Mouse (Mus musculus) lung, embryonic 14.5 days (tissue): ENCODE measurements around the gene Abhd14a. TPM values are rescaled to one million over a fixed set of nuclear protein-coding genes. Genes with fewer than 3 reads are reported as not detected.

Source experiments
- ATAC-seq: fragments of 200-750 bp; cut with Nextera tagmentation; 2 replicates; pipeline ENCODE4 v1.8.0; 2017; ENCODE audit warnings: mild to moderate bottlenecking, moderate TSS enrichment, moderate library complexity; ENCODE audit not compliant: insufficient read depth
- DNase-seq: peaks from one replicate; pipeline ENCODE4 v3.0.0-alpha.2; 2015
- H3K27ac ChIP-seq: fragments of 300-500 bp; sonication (generic); 2 replicates; pipeline ENCODE4 v1.5.1; 2014; ENCODE audit warnings: low read depth, mild to moderate bottlenecking, moderate library complexity
- H3K27me3 ChIP-seq: fragments of 300-500 bp; sonication (generic); 2 replicates; pipeline ENCODE4 v1.6.1; 2014; ENCODE audit warnings: low read length, control low read depth; ENCODE audit not compliant: insufficient read depth
- H3K36me3 ChIP-seq: fragments of 300-500 bp; sonication (generic); 2 replicates; pipeline ENCODE4 v1.6.1; 2014; ENCODE audit warnings: control low read depth; ENCODE audit not compliant: insufficient read depth
- H3K4me1 ChIP-seq: fragments of 300-500 bp; sonication (generic); 2 replicates; pipeline ENCODE4 v1.6.1; 2014; ENCODE audit warnings: antibody characterized with exemption, control low read depth; ENCODE audit not compliant: insufficient read depth
- H3K4me2 ChIP-seq: fragments of 300-500 bp; sonication (generic); 2 replicates; pipeline ENCODE4 v1.6.1; 2014; ENCODE audit warnings: mild to moderate bottlenecking
- H3K4me3 ChIP-seq: fragments of 300-500 bp; sonication (generic); 2 replicates; pipeline ENCODE4 v1.5.1; 2014; ENCODE audit warnings: low read depth, low read length
- H3K9ac ChIP-seq: fragments of 300-500 bp; sonication (generic); 2 replicates; pipeline ENCODE4 v1.6.1; 2014
- H3K9me3 ChIP-seq: fragments of 300-500 bp; sonication (generic); 2 replicates; pipeline ENCODE4 v1.6.1; 2016; ENCODE audit warnings: low read depth, low read length, control low read depth
- CTCF ChIP-seq: IDR thresholded peaks from 2 replicates; pipeline ENCODE4 v1.5.1; 2016; ENCODE audit warnings: antibody characterized with exemption, low read depth
- WGBS: fragments of 180-500 bp; shearing (Covaris S2); extraction: QIAGEN DNeasy Blood & Tissue Kit; methylation state at CpG from one replicate; pipeline ENCODE4 v1.1.7; 2014; 5-methylcytosine and 5-hydroxymethylcytosine counted together
- polyA plus RNA-seq: library from polyadenylated mRNA; unstranded; fragments of >200 nt; fragmentation: Nextera tagmentation; extraction: Ambion mirVana; gene quantifications from 2 replicates; pipeline ENCODE4 v1.2.1, GENCODE M21; 2014

Abhd14a gene
- polyA plus RNA-seq, 1 experiment from 2014 or later: 48.4 TPM

- H3K27me3 ChIP-seq: no peaks in the 10 kb centered on the region
- no peaks in the 10 kb centered on the region for H3K9me3 ChIP-seq
- ATAC-seq: no peak
- TF ChIP-seq CTCF: no peak
- DNase-seq: no peak
- peaks cover 4% of the 10 kb centered on the region; the same call in 1 of the 2 replicates for H3K4me1 ChIP-seq
- WGBS: 66% methylated on average over 6 of the region's 6 CpGs
- H3K27ac ChIP-seq: no peak overlapping the region
- no peak overlapping the region; the same call in 1 of the 2 replicates for H3K4me2 ChIP-seq
- H3K36me3 ChIP-seq: no peaks in the 10 kb centered on the region
- no peak overlapping the region for H3K4me3 ChIP-seq
- no peak overlapping the region for H3K9ac ChIP-seq
Observed at GRCm38 (mm10) chr9:106411729-106412128, 35.7 kb downstream of the Abhd14a start.

GRCm38 (mm10) chr9:106411091-106411594, 36.3 kb downstream of the Abhd14a start:
- Histone ChIP-seq H3K9ac (no peak overlapping the region), H3K9me3 (no peaks in the 10 kb centered on the region), H3K27me3 (no peaks in the 10 kb centered on the region), H3K4me2 (no peak overlapping the region; the same call in 1 of the 2 replicates), H3K4me1 (peaks cover 10% of the 10 kb centered on the region), H3K4me3 (no peak overlapping the region), H3K36me3 (no peaks in the 10 kb centered on the region), H3K27ac (no peak overlapping the region)
- 54% methylated on average over 9 of the region's 9 CpGs for WGBS
- TF ChIP-seq CTCF: no peak
- ATAC-seq: no peak; the same call in 1 of the 2 replicates
- no peak for DNase-seq

- H3K4me1 ChIP-seq: peaks cover 14% of the 10 kb centered on the region
- no peaks in the 10 kb centered on the region for H3K9me3 ChIP-seq
- H3K27ac ChIP-seq: no peak overlapping the region
- no peaks in the 10 kb centered on the region for H3K27me3 ChIP-seq
- DNase-seq (no peak), ATAC-seq (no peak)
- no peak overlapping the region for H3K4me3 ChIP-seq
- no peaks in the 10 kb centered on the region for H3K36me3 ChIP-seq
- no peak overlapping the region for H3K9ac ChIP-seq
- TF ChIP-seq CTCF: no peak
- 87% methylated on average over 2 of the region's 2 CpGs for WGBS
- H3K4me2 ChIP-seq: no peak overlapping the region
Observed at GRCm38 (mm10) chr9:106410086-106410650, 37.3 kb downstream of the Abhd14a start.

GRCm38 (mm10) chr9:106409096-106409495, 38.4 kb downstream of the Abhd14a start:
- Histone ChIP-seq H3K9ac (no peak overlapping the region), H3K4me1 (peaks cover 15% of the 10 kb centered on the region), H3K4me2 (no peak overlapping the region), H3K9me3 (no peaks in the 10 kb centered on the region), H3K27me3 (no peaks in the 10 kb centered on the region), H3K27ac (no peak overlapping the region), H3K4me3 (no peak overlapping the region), H3K36me3 (no peaks in the 10 kb centered on the region)
- 94% methylated on average over 4 of the region's 4 CpGs for WGBS
- peak; percentile 46 for TF ChIP-seq CTCF
- no peak for ATAC-seq
- DNase-seq: no peak

- Histone ChIP-seq H3K4me2 (0 out of 2 replicates have a peak overlapping the region, but pooled peaks have one; percentile 10), H3K9me3 (no peaks in the 10 kb centered on the region), H3K36me3 (no peaks in the 10 kb centered on the region), H3K27ac (peak overlapping the region; percentile 5), H3K9ac (no peak overlapping the region), H3K27me3 (no peaks in the 10 kb centered on the region), H3K4me1 (peaks cover 15% of the 10 kb centered on the region), H3K4me3 (no peak overlapping the region)
- WGBS: 24% methylated on average over 8 of the region's 8 CpGs
- ATAC-seq (peak; percentile 51), DNase-seq (peak; percentile 82)
- no peak for TF ChIP-seq CTCF
Observed at GRCm38 (mm10) chr9:106406443-106407078, 40.9 kb downstream of the Abhd14a start.

GRCm38 (mm10) chr9:106405275-106405674, 42.2 kb downstream of the Abhd14a start:
- no peaks in the 10 kb centered on the region for H3K27me3 ChIP-seq
- no peak overlapping the region for H3K4me3 ChIP-seq
- no peaks in the 10 kb centered on the region for H3K9me3 ChIP-seq
- no peak overlapping the region for H3K9ac ChIP-seq
- H3K4me1 ChIP-seq: peaks cover 15% of the 10 kb centered on the region
- 6% methylated on average over 6 of the region's 6 CpGs for WGBS
- H3K36me3 ChIP-seq: no peaks in the 10 kb centered on the region
- peak; percentile 74 for ATAC-seq
- no peak for TF ChIP-seq CTCF
- peak; percentile 75 for DNase-seq
- H3K4me2 ChIP-seq: no peak overlapping the region
- H3K27ac ChIP-seq: peak overlapping the region; percentile 5; the same call in 1 of the 2 replicates

GRCm38 (mm10) chr9:106402607-106403375, 44.7 kb downstream of the Abhd14a start:
- TF ChIP-seq CTCF: no peak
- WGBS: 68% methylated on average over 16 of the region's 16 CpGs
- H3K36me3 ChIP-seq: no peaks in the 10 kb centered on the region
- H3K27me3 ChIP-seq: no peaks in the 10 kb centered on the region
- H3K27ac ChIP-seq: no peak overlapping the region
- no peak overlapping the region for H3K4me2 ChIP-seq
- H3K4me3 ChIP-seq: no peak overlapping the region
- H3K9ac ChIP-seq: no peak overlapping the region
- peaks cover 15% of the 10 kb centered on the region for H3K4me1 ChIP-seq
- DNase-seq (no peak), ATAC-seq (no peak)
- H3K9me3 ChIP-seq: no peaks in the 10 kb centered on the region
